8 mouse cellular contexts compared by ENCODE assay signal in genomic region chr9:121298065-121298398, GRCm38 (mm10). TPM values are rescaled to one million over a fixed set of nuclear protein-coding genes. Genes with fewer than 3 reads are reported as not detected.
A peak's percentile ranks its signal among the peaks of the same experiment; 100 is the strongest.
DNase-seq lines count a peak whose midpoint lies in the region; ATAC-seq and TF ChIP-seq lines count a peak whose summit lies in the region.

No protein-coding gene starts in this region.

- H3K4me1 ChIP-seq in embryonic facial prominence, embryonic 11.5 days (ENCODE audit: control insufficient read depth, insufficient read depth, low read length) = peaks cover 5% of the 10 kb centered on the region
- peaks cover 30% of the 10 kb centered on the region for H3K4me1 ChIP-seq in intestine, embryonic 15.5 days (replicated peaks)
- peaks cover 39% of the 10 kb centered on the region for H3K4me1 ChIP-seq in midbrain, embryonic 11.5 days (ENCODE audit: control insufficient read depth, insufficient read depth, low read length)

- H3K36me3 ChIP-seq in embryonic facial prominence, embryonic 11.5 days (replicated peaks; ENCODE audit: control insufficient read depth, insufficient read depth, low read depth, low read length) = no peaks in the 10 kb centered on the region
- no peaks in the 10 kb centered on the region for H3K36me3 ChIP-seq in intestine, embryonic 15.5 days
- no peaks in the 10 kb centered on the region for H3K36me3 ChIP-seq in midbrain, embryonic 11.5 days (ENCODE audit: control insufficient read depth, insufficient read depth, low read length)

- WGBS in embryonic facial prominence, embryonic 11.5 days = 5% methylated on average over 7 of the region's 7 CpGs
- 3% methylated on average over 7 of the region's 7 CpGs for WGBS in intestine, embryonic 15.5 days
- 2% methylated on average over 7 of the region's 7 CpGs for WGBS in midbrain, embryonic 11.5 days

- TF ChIP-seq CTCF in layer of hippocampus, adult 2 months (conservative IDR thresholded peaks at IDR 0.05) = no peak

- H3K27me3 ChIP-seq in embryonic facial prominence, embryonic 11.5 days (ENCODE audit: control insufficient read depth, insufficient read depth, low read length) = peaks cover 3% of the 10 kb centered on the region; the same call in 1 of the 2 replicates
- H3K27me3 ChIP-seq in intestine, embryonic 15.5 days (replicated peaks) = no peaks in the 10 kb centered on the region; the same call in 1 of the 2 replicates
- no peaks in the 10 kb centered on the region; the same call in 1 of the 2 replicates for H3K27me3 ChIP-seq in midbrain, embryonic 11.5 days (ENCODE audit: control insufficient read depth, insufficient read depth, low read length)

- no peak for DNase-seq in layer of hippocampus, adult 2 months (ENCODE audit: low spot score in 2 of 2)
- DNase-seq in layer of hippocampus, postnatal 14 days (ENCODE audit: low spot score in 2 of 2) = no peak
- DNase-seq in embryonic facial prominence, embryonic 11.5 days (ENCODE audit: low spot score) = no peak
- DNase-seq in midbrain, embryonic 11.5 days (ENCODE audit: low spot score, missing footprints) = no peak
- no peak for DNase-seq in adrenal gland, postnatal 4 days (ENCODE audit: low spot score in 2 of 2)
- DNase-seq in layer of hippocampus, adult 8-10 months (ENCODE audit: low spot score in 2 of 2) = no peak
- DNase-seq in retina, postnatal 1 day = no peak

- no peaks in the 10 kb centered on the region for H3K9me3 ChIP-seq in embryonic facial prominence, embryonic 11.5 days (replicated peaks; ENCODE audit: control insufficient read depth, low read length)
- no peaks in the 10 kb centered on the region for H3K9me3 ChIP-seq in intestine, embryonic 15.5 days
- no peaks in the 10 kb centered on the region for H3K9me3 ChIP-seq in midbrain, embryonic 11.5 days (ENCODE audit: control insufficient read depth, low read length)

- H3K9ac ChIP-seq in embryonic facial prominence, embryonic 11.5 days (replicated peaks; ENCODE audit: low read length) = peak overlapping the region; percentile 89
- peak overlapping the region; percentile 93 for H3K9ac ChIP-seq in intestine, embryonic 15.5 days
- H3K9ac ChIP-seq in midbrain, embryonic 11.5 days (ENCODE audit: low read length) = peak overlapping the region; percentile 96

- H3K4me3 ChIP-seq in layer of hippocampus, adult 2 months = peak overlapping the region; percentile 87
- H3K4me3 ChIP-seq in embryonic facial prominence, embryonic 11.5 days (ENCODE audit: low read depth, low read length) = peak overlapping the region; percentile 90
- peak overlapping the region; percentile 93 for H3K4me3 ChIP-seq in intestine, embryonic 15.5 days (replicated peaks)
- peak overlapping the region; percentile 92 for H3K4me3 ChIP-seq in midbrain, embryonic 11.5 days (ENCODE audit: low read depth, low read length)

- ATAC-seq in embryonic facial prominence, embryonic 11.5 days (replicated peaks; ENCODE audit: insufficient number of reproducible peaks, low FRiP score, low TSS enrichment, low read depth) = no peak
- ATAC-seq in intestine, embryonic 15.5 days = no peak
- no peak for ATAC-seq in midbrain, embryonic 11.5 days (ENCODE audit: low FRiP score)

- peak overlapping the region; percentile 88 for H3K27ac ChIP-seq in layer of hippocampus, adult 2 months
- no peak overlapping the region for H3K27ac ChIP-seq in embryonic facial prominence, embryonic 11.5 days (replicated peaks; ENCODE audit: low read depth, low read length)
- H3K27ac ChIP-seq in intestine, embryonic 15.5 days = peak overlapping the region; percentile 74
- peak overlapping the region; percentile 40 for H3K27ac ChIP-seq in midbrain, embryonic 11.5 days (ENCODE audit: low read depth, low read length)

- H3K4me2 ChIP-seq in embryonic facial prominence, embryonic 11.5 days (ENCODE audit: low read depth, low read length) = peak overlapping the region; percentile 97
- peak overlapping the region; percentile 97 for H3K4me2 ChIP-seq in intestine, embryonic 15.5 days (replicated peaks)
- H3K4me2 ChIP-seq in midbrain, embryonic 11.5 days = peak overlapping the region; percentile 89

RNA-seq across cellular contexts. Expression of gene Trak1, which starts 0.7 kb away (rescaled TPM):
- total RNA-seq in layer of hippocampus, adult 2 months (2021) = 100 to 1,000 TPM; 255 to 260 TPM
- 100 to 1,000 TPM; 230 to 235 TPM for total RNA-seq in layer of hippocampus, postnatal 14 days (2021)
- polyA plus RNA-seq in embryonic facial prominence, embryonic 11.5 days (2014; fragmentation: Nextera tagmentation; extraction: Ambion mirVana) = 8.8 and 10.1 TPM in 2 replicates
- polyA plus RNA-seq in intestine, embryonic 15.5 days (2015; fragmentation: Nextera tagmentation; extraction: Ambion mirVana) = 20.9 and 26.5 TPM in 2 replicates
- 19.2 and 20.5 TPM in 2 replicates for polyA plus RNA-seq in midbrain, embryonic 11.5 days (2014; fragmentation: Nextera tagmentation; extraction: Ambion mirVana)
- total RNA-seq in adrenal gland, postnatal 4 days (2021) = 10 to 100 TPM; 76.0 to 83.4 TPM
- 100 to 1,000 TPM; 201 to 260 (median 228) TPM for total RNA-seq in layer of hippocampus, adult 8-10 months (2022)

RNA-seq across cellular contexts. Expression of gene Ulk4, which starts 21.0 kb away (rescaled TPM):
- total RNA-seq in layer of hippocampus, adult 2 months (2021) = 1 to 10 TPM; 9.5 to 9.9 TPM
- 1 to 10 TPM; 8.2 to 9.4 TPM for total RNA-seq in layer of hippocampus, postnatal 14 days (2021)
- polyA plus RNA-seq in embryonic facial prominence, embryonic 11.5 days (2014; fragmentation: Nextera tagmentation; extraction: Ambion mirVana) = 193 and 213 TPM in 2 replicates
- 140 and 150 TPM in 2 replicates for polyA plus RNA-seq in intestine, embryonic 15.5 days (2015; fragmentation: Nextera tagmentation; extraction: Ambion mirVana)
- polyA plus RNA-seq in midbrain, embryonic 11.5 days (2014; fragmentation: Nextera tagmentation; extraction: Ambion mirVana) = 210 and 216 TPM in 2 replicates
- total RNA-seq in adrenal gland, postnatal 4 days (2021) = 1 to 10 TPM; 5.3 to 5.7 TPM
- total RNA-seq in layer of hippocampus, adult 8-10 months (2022) = 10 to 100 TPM in 2 of 4 experiments, 1 to 10 TPM in 2; 7.9 to 10.8 (median 9.9) TPM
